ENCODE assay signal across 18 mouse cellular contexts in genomic region chr2:15538643-15539042, GRCm38 (mm10). TPM values are rescaled to one million over a fixed set of nuclear protein-coding genes. Genes with fewer than 3 reads are reported as not detected.
DNase-seq lines count a peak whose midpoint lies in the region; ATAC-seq and TF ChIP-seq lines count a peak whose summit lies in the region.
"Had no signal": no experiment of that assay in that cellular context is flagged by ENCODE, and none has a peak within 500 bp of the region (broad histone marks: within the 10 kb centered on the region; RNA-seq: fewer than 3 reads in every experiment).

No protein-coding gene starts in this region.

- no peak for TF ChIP-seq CTCF in heart, adult 2 months (IDR thresholded peaks at IDR 0.05)
- TF ChIP-seq CTCF in liver, adult 2 months (IDR thresholded peaks at IDR 0.05; ENCODE audit: low read depth, low read length): no peak

- TF ChIP-seq EP300 in heart, adult 2 months (IDR thresholded peaks at IDR 0.05; ENCODE audit: insufficient read depth, low read depth, low read length): no peak

- H3K4me1 ChIP-seq in heart, adult 2 months (ENCODE audit: control insufficient read depth, insufficient read depth, low read length): peaks cover 2% of the 10 kb centered on the region
- H3K4me1 ChIP-seq in liver, adult 2 months (ENCODE audit: control insufficient read depth, insufficient read depth, low read length): no peaks in the 10 kb centered on the region
- H3K4me1 ChIP-seq in heart, embryonic 15.5 days (replicated peaks): no peaks in the 10 kb centered on the region
- H3K4me1 ChIP-seq: hindbrain, embryonic 12.5 days; limb, embryonic 10.5 days had no signal

- H3K79me2 ChIP-seq in heart, adult 2 months (replicated peaks; ENCODE audit: control insufficient read depth, insufficient read depth, low read length): no peaks in the 10 kb centered on the region
- no peaks in the 10 kb centered on the region for H3K79me2 ChIP-seq in liver, adult 2 months (ENCODE audit: control insufficient read depth, insufficient read depth, low read length)

- TF ChIP-seq POLR2A in heart, adult 2 months (IDR thresholded peaks at IDR 0.05; ENCODE audit: insufficient read depth, low read depth, low read length): no peak
- no peak for TF ChIP-seq POLR2A in liver, adult 2 months (IDR thresholded peaks at IDR 0.05; ENCODE audit: extremely low read depth, insufficient read depth, low read length)

- no peak for DNase-seq in heart, adult 2 months
- DNase-seq in heart, postnatal 14 days: no peak
- peak; percentile 1 for DNase-seq in liver, adult 2 months (ENCODE audit: extremely low read depth, low read depth, low spot score)
- no peak for DNase-seq in liver
- DNase-seq in lung, postnatal 36 days: peak; percentile 50
- DNase-seq in right cerebral cortex, postnatal 10 days (ENCODE audit: low spot score in 2 of 2): no peak
- DNase-seq in cerebellum, adult 9-11 months: no peak
- DNase-seq: adrenal gland, adult 8-10 months; cerebellum, adult 8-10 months; forebrain, postnatal 0 days; gastrocnemius, postnatal 10 days; layer of hippocampus, postnatal 36 days had no signal

- peak overlapping the region; percentile 64 for H3K27ac ChIP-seq in heart, adult 2 months
- no peak overlapping the region for H3K27ac ChIP-seq in liver, adult 2 months (replicated peaks; ENCODE audit: insufficient read depth, low read depth, low read length)
- peak overlapping the region; percentile 31; the same call in 1 of the 2 replicates for H3K27ac ChIP-seq in heart, embryonic 15.5 days
- H3K27ac ChIP-seq: hindbrain, embryonic 12.5 days; limb, embryonic 10.5 days; liver, embryonic 14.5 days had no signal

- H3K9ac ChIP-seq in heart, adult 2 months (ENCODE audit: low read depth, low read length): no peak overlapping the region
- H3K9ac ChIP-seq in liver, adult 2 months (ENCODE audit: low read depth, low read length): no peak overlapping the region
- no peak overlapping the region for H3K9ac ChIP-seq in heart, embryonic 15.5 days
- H3K9ac ChIP-seq: forebrain, postnatal 0 days; hindbrain, embryonic 12.5 days; liver, embryonic 14.5 days had no signal

- H3K4me2 ChIP-seq in heart, embryonic 15.5 days: no peak overlapping the region
- H3K4me2 ChIP-seq: hindbrain, embryonic 12.5 days had no signal

- H3K4me3 ChIP-seq in heart, adult 2 months: no peak overlapping the region
- no peak overlapping the region for H3K4me3 ChIP-seq in liver, adult 2 months (ENCODE audit: insufficient read depth, low read depth, low read length)
- H3K4me3 ChIP-seq in heart, embryonic 15.5 days: no peak overlapping the region
- H3K4me3 ChIP-seq: hindbrain, embryonic 12.5 days; limb, embryonic 10.5 days had no signal

- no peaks in the 10 kb centered on the region for H3K27me3 ChIP-seq in heart, adult 2 months (ENCODE audit: control insufficient read depth, insufficient read depth, low read length)
- no peaks in the 10 kb centered on the region for H3K27me3 ChIP-seq in liver, adult 2 months (ENCODE audit: control insufficient read depth, insufficient read depth, low read length)
- no peaks in the 10 kb centered on the region for H3K27me3 ChIP-seq in heart, embryonic 15.5 days
- H3K27me3 ChIP-seq: hindbrain, embryonic 12.5 days had no signal

- intact Hi-C loops in heart, adult 2 months (cut with DNase I): no loop called here
- intact Hi-C loops in heart, postnatal 14 days (cut with DNase I): no loop called here

- H3K9me3 ChIP-seq in heart, embryonic 15.5 days (replicated peaks): no peaks in the 10 kb centered on the region
- H3K9me3 ChIP-seq: hindbrain, embryonic 12.5 days; limb, embryonic 10.5 days had no signal

- peak; percentile 70 for ATAC-seq in heart, embryonic 15.5 days (replicated peaks; ENCODE audit: insufficient number of reproducible peaks, insufficient read depth, low FRiP score, low read depth)
- ATAC-seq: forebrain, postnatal 0 days had no signal

- no peaks in the 10 kb centered on the region for H3K36me3 ChIP-seq in heart, adult 2 months (ENCODE audit: control insufficient read depth, insufficient read depth, low read length)
- no peaks in the 10 kb centered on the region for H3K36me3 ChIP-seq in liver, adult 2 months (ENCODE audit: control insufficient read depth, insufficient read depth, low read length)
- H3K36me3 ChIP-seq in heart, embryonic 15.5 days: no peaks in the 10 kb centered on the region
- H3K36me3 ChIP-seq: hindbrain, embryonic 12.5 days; limb, embryonic 10.5 days had no signal

- 17% methylated on average over 1 of the region's 1 CpGs for WGBS in heart, adult 2 months
- WGBS in liver, adult 2 months: 76% methylated on average over 1 of the region's 1 CpGs
- WGBS in heart, embryonic 15.5 days: 38% methylated on average over 1 of the region's 1 CpGs

RNA-seq across cellular contexts. Expression of gene Malrd1, which starts 12.4 kb away (rescaled TPM):
- total RNA-seq in heart, adult 2 months (2021): not detected
- not detected in 2 replicates for polyA plus RNA-seq in heart, adult 2 months (2012; rRNA removed)
- not detected for total RNA-seq in heart, postnatal 14 days (2021)
- total RNA-seq in liver, adult 2 months (2014; rRNA removed): under 0.01 and 0.07 TPM in 2 replicates
- not detected in 2 replicates for polyA plus RNA-seq in liver, adult 2 months (2012; rRNA removed)
- polyA plus RNA-seq in heart, embryonic 15.5 days (2015; fragmentation: Nextera tagmentation; extraction: Ambion mirVana): not detected in 2 replicates
- total RNA-seq: adrenal gland, adult 8-10 months; gastrocnemius, postnatal 10 days; layer of hippocampus, postnatal 36 days; megakaryocyte, adult 5-6 weeks had no signal
- polyA plus RNA-seq: hindbrain, embryonic 12.5 days; limb, embryonic 10.5 days; liver, embryonic 14.5 days; urinary bladder, adult 2 months had no signal

Comparison
In these comparisons a context has a peak if more than half of its experiments do, and no peak if none do; other contexts are left out.
1. DNase-seq: peak in liver, adult 2 months (single experiment) and lung, postnatal 36 days (single experiment); none in heart, adult 2 months (0 of 2), heart, postnatal 14 days (0 of 2), liver (single experiment), right cerebral cortex, postnatal 10 days (0 of 2) and cerebellum, adult 9-11 months (single experiment).